Mouse (Mus musculus) kidney, adult 2 months (tissue): ENCODE measurements at regions not wholly inside any gene's neighbourhood (a gene's known extent, or its start where the extent isn't known, plus 50 kb on each side); places are given as distances from the start of the nearest gene placed in this dataset.

ENCODE experiments used
- CTCF ChIP-seq: fragments of 200-500 bp; conservative IDR thresholded peaks from 2 replicates; pipeline ENCODE4 v1.5.1; 2011; ENCODE audit warnings: low read depth, mild to moderate bottlenecking, control low read depth, low read length, moderate library complexity, mixed read lengths; ENCODE audit not compliant: insufficient read depth, insufficient read length
- POLR2A ChIP-seq: fragments of 200-500 bp; IDR thresholded peaks from one replicate; pipeline ENCODE4 v1.6.1; 2011; ENCODE audit warnings: low read depth, low read length, control low read depth

GRCm38 (mm10) chr3:118431031-118431723 is 130.8 kb upstream of the Dpyd start:
- no peak; the same call in 1 of the 2 replicates for TF ChIP-seq CTCF
- TF ChIP-seq POLR2A, result no peak
